Mouse (Mus musculus): ENCODE results near the gene Islr2. TPM values are rescaled to one million over a fixed set of nuclear protein-coding genes. Genes with fewer than 3 reads are reported as not detected.
A peak's percentile ranks its signal among the peaks of the same experiment; 100 is the strongest.

The Islr2 gene
- polyA plus RNA-seq, 1 experiment from 2014 or later: 18.1 TPM

- WGBS: 94% methylated on average over 9 of the region's 9 CpGs
- no peak for ATAC-seq (replicated peaks; ENCODE audit: low FRiP score)
These were observed 24.8 kb upstream of the Islr2 start for GRCm38 (mm10) chr9:58228777-58229466.

GRCm38 (mm10) chr9:58225915-58226913 lies 22.1 kb upstream of the Islr2 start:
- no peak overlapping the region for H3K4me2 ChIP-seq (ENCODE audit: low read depth, low read length, severe bottlenecking)
- H3K4me3 ChIP-seq (ENCODE audit: low read depth, low read length): no peak overlapping the region
- H3K9ac ChIP-seq (ENCODE audit: low read length): no peak overlapping the region
- H3K36me3 ChIP-seq (ENCODE audit: control insufficient read depth, insufficient read depth, low read length): no peaks in the 10 kb centered on the region
- WGBS: 62% methylated on average over 9 of the region's 9 CpGs
- no peak overlapping the region for H3K27ac ChIP-seq (ENCODE audit: low read depth, low read length)
- DNase-seq (ENCODE audit: low spot score): peak; percentile 72
- ATAC-seq (replicated peaks; ENCODE audit: low FRiP score): no peak
- H3K27me3 ChIP-seq (ENCODE audit: control insufficient read depth, insufficient read depth, low read length): no peaks in the 10 kb centered on the region
- H3K9me3 ChIP-seq (ENCODE audit: control insufficient read depth, low read length): no peaks in the 10 kb centered on the region
- no peaks in the 10 kb centered on the region for H3K4me1 ChIP-seq (replicated peaks; ENCODE audit: control insufficient read depth, insufficient read depth, low read length)

More at GRCm38 (mm10) chr9:58228777-58229466, 24.8 kb upstream of the Islr2 start:
- H3K9ac ChIP-seq (ENCODE audit: low read length): no peak overlapping the region
- H3K36me3 ChIP-seq (ENCODE audit: control insufficient read depth, insufficient read depth, low read length): no peaks in the 10 kb centered on the region
- H3K9me3 ChIP-seq (ENCODE audit: control insufficient read depth, low read length): no peaks in the 10 kb centered on the region
- DNase-seq (ENCODE audit: low spot score): no peak
- H3K4me3 ChIP-seq (ENCODE audit: low read depth, low read length): no peak overlapping the region
- no peak overlapping the region for H3K4me2 ChIP-seq (ENCODE audit: low read depth, low read length, severe bottlenecking)
- H3K27ac ChIP-seq (ENCODE audit: low read depth, low read length): no peak overlapping the region
- no peaks in the 10 kb centered on the region for H3K4me1 ChIP-seq (replicated peaks; ENCODE audit: control insufficient read depth, insufficient read depth, low read length)
- H3K27me3 ChIP-seq (ENCODE audit: control insufficient read depth, insufficient read depth, low read length): no peaks in the 10 kb centered on the region

- ATAC-seq (replicated peaks; ENCODE audit: low FRiP score) (no peak), DNase-seq (ENCODE audit: low spot score) (no peak)
- no peak overlapping the region for H3K9ac ChIP-seq (ENCODE audit: low read length)
- no peaks in the 10 kb centered on the region for H3K27me3 ChIP-seq (ENCODE audit: control insufficient read depth, insufficient read depth, low read length)
- H3K27ac ChIP-seq (ENCODE audit: low read depth, low read length): no peak overlapping the region
- H3K9me3 ChIP-seq (ENCODE audit: control insufficient read depth, low read length): no peaks in the 10 kb centered on the region
- H3K4me2 ChIP-seq (ENCODE audit: low read depth, low read length, severe bottlenecking): no peak overlapping the region
- 93% methylated on average over 2 of the region's 2 CpGs for WGBS
- H3K4me3 ChIP-seq (ENCODE audit: low read depth, low read length): no peak overlapping the region
- no peaks in the 10 kb centered on the region for H3K4me1 ChIP-seq (replicated peaks; ENCODE audit: control insufficient read depth, insufficient read depth, low read length)
- H3K36me3 ChIP-seq (ENCODE audit: control insufficient read depth, insufficient read depth, low read length): no peaks in the 10 kb centered on the region; the same call in 1 of the 2 replicates
These were observed 20.2 kb upstream of the Islr2 start for GRCm38 (mm10) chr9:58224356-58224755.

- ATAC-seq (replicated peaks; ENCODE audit: low FRiP score) (no peak), DNase-seq (ENCODE audit: low spot score) (peak; percentile 70)
- no peak overlapping the region for H3K4me2 ChIP-seq (ENCODE audit: low read depth, low read length, severe bottlenecking)
- WGBS: 72% methylated on average over 24 of the region's 24 CpGs
- no peak overlapping the region for H3K4me3 ChIP-seq (ENCODE audit: low read depth, low read length)
- no peak overlapping the region for H3K27ac ChIP-seq (ENCODE audit: low read depth, low read length)
- H3K36me3 ChIP-seq (ENCODE audit: control insufficient read depth, insufficient read depth, low read length): no peaks in the 10 kb centered on the region; the same call in 1 of the 2 replicates
- H3K9ac ChIP-seq (ENCODE audit: low read length): no peak overlapping the region
- H3K9me3 ChIP-seq (ENCODE audit: control insufficient read depth, low read length): no peaks in the 10 kb centered on the region
- 0 out of 2 replicates have a peak, but pooled peaks cover 3% of the 10 kb centered on the region for H3K4me1 ChIP-seq (replicated peaks; ENCODE audit: control insufficient read depth, insufficient read depth, low read length)
- H3K27me3 ChIP-seq (ENCODE audit: control insufficient read depth, insufficient read depth, low read length): no peaks in the 10 kb centered on the region
These were observed 16.2 kb upstream of the Islr2 start for GRCm38 (mm10) chr9:58220218-58220903.

GRCm38 (mm10) chr9:58218539-58218938 lies 14.4 kb upstream of the Islr2 start:
- Histone ChIP-seq H3K27ac (ENCODE audit: low read depth, low read length) (no peak overlapping the region), H3K4me2 (ENCODE audit: low read depth, low read length, severe bottlenecking) (no peak overlapping the region), H3K4me3 (ENCODE audit: low read depth, low read length) (no peak overlapping the region), H3K9ac (ENCODE audit: low read length) (no peak overlapping the region), H3K36me3 (ENCODE audit: control insufficient read depth, insufficient read depth, low read length) (no peaks in the 10 kb centered on the region; the same call in 1 of the 2 replicates), H3K9me3 (ENCODE audit: control insufficient read depth, low read length) (no peaks in the 10 kb centered on the region), H3K27me3 (ENCODE audit: control insufficient read depth, insufficient read depth, low read length) (no peaks in the 10 kb centered on the region), H3K4me1 (replicated peaks; ENCODE audit: control insufficient read depth, insufficient read depth, low read length) (0 out of 2 replicates have a peak, but pooled peaks cover 3% of the 10 kb centered on the region)
- 87% methylated on average over 3 of the region's 3 CpGs for WGBS
- ATAC-seq (replicated peaks; ENCODE audit: low FRiP score) (no peak), DNase-seq (ENCODE audit: low spot score) (no peak)

GRCm38 (mm10) chr9:58216402-58216801 lies 12.3 kb upstream of the Islr2 start:
- no peak overlapping the region for H3K9ac ChIP-seq (ENCODE audit: low read length)
- H3K36me3 ChIP-seq (ENCODE audit: control insufficient read depth, insufficient read depth, low read length): no peaks in the 10 kb centered on the region; the same call in 1 of the 2 replicates
- DNase-seq (ENCODE audit: low spot score) (peak; percentile 75), ATAC-seq (replicated peaks; ENCODE audit: low FRiP score) (0 out of 2 replicates have a peak, but pooled peaks have one; percentile 30)
- WGBS: 38% methylated on average over 6 of the region's 6 CpGs
- no peaks in the 10 kb centered on the region for H3K9me3 ChIP-seq (ENCODE audit: control insufficient read depth, low read length)
- H3K27me3 ChIP-seq (ENCODE audit: control insufficient read depth, insufficient read depth, low read length): no peaks in the 10 kb centered on the region
- H3K27ac ChIP-seq (ENCODE audit: low read depth, low read length): no peak overlapping the region
- H3K4me3 ChIP-seq (ENCODE audit: low read depth, low read length): no peak overlapping the region
- no peak overlapping the region for H3K4me2 ChIP-seq (ENCODE audit: low read depth, low read length, severe bottlenecking)
- 0 out of 2 replicates have a peak, but pooled peaks cover 3% of the 10 kb centered on the region for H3K4me1 ChIP-seq (replicated peaks; ENCODE audit: control insufficient read depth, insufficient read depth, low read length)

GRCm38 (mm10) chr9:58214519-58215180 lies 10.5 kb upstream of the Islr2 start:
- Histone ChIP-seq H3K4me2 (ENCODE audit: low read depth, low read length, severe bottlenecking) (no peak overlapping the region), H3K27me3 (ENCODE audit: control insufficient read depth, insufficient read depth, low read length) (no peaks in the 10 kb centered on the region), H3K4me3 (ENCODE audit: low read depth, low read length) (no peak overlapping the region), H3K36me3 (ENCODE audit: control insufficient read depth, insufficient read depth, low read length) (no peaks in the 10 kb centered on the region; the same call in 1 of the 2 replicates), H3K27ac (ENCODE audit: low read depth, low read length) (no peak overlapping the region), H3K9ac (ENCODE audit: low read length) (no peak overlapping the region), H3K9me3 (ENCODE audit: control insufficient read depth, low read length) (no peaks in the 10 kb centered on the region), H3K4me1 (replicated peaks; ENCODE audit: control insufficient read depth, insufficient read depth, low read length) (0 out of 2 replicates have a peak, but pooled peaks cover 3% of the 10 kb centered on the region)
- DNase-seq (ENCODE audit: low spot score) (peak; percentile 44), ATAC-seq (replicated peaks; ENCODE audit: low FRiP score) (no peak)
- 69% methylated on average over 8 of the region's 8 CpGs for WGBS

All from forebrain, embryonic 11.5 days (tissue).